Mouse (Mus musculus) embryo, embryonic 11 days (tissue): ENCODE results near the gene Nrp1.

Source experiments
- DNase-seq: peaks from one replicate; pipeline ENCODE4 v3.0.0-alpha.2; 2015

Gene Nrp1

GRCm38 (mm10) chr8:128516846-128517446 is 158.5 kb downstream of the Nrp1 start:
- DNase-seq, result no peak

GRCm38 (mm10) chr8:128517546-128518102 is 159.2 kb downstream of the Nrp1 start:
- no peak for DNase-seq

GRCm38 (mm10) chr8:128519366-128519765 is 161.0 kb downstream of the Nrp1 start:
- peak; percentile 39 for DNase-seq

GRCm38 (mm10) chr8:128523825-128524224 is 165.4 kb downstream of the Nrp1 start:
- DNase-seq, result peak; percentile 34

GRCm38 (mm10) chr8:128525912-128526311 is 167.5 kb downstream of the Nrp1 start:
- DNase-seq, result no peak

- DNase-seq, result peak; percentile 60
Observed at GRCm38 (mm10) chr8:128528591-128529383, 170.4 kb downstream of the Nrp1 start.

- no peak for DNase-seq
Observed at GRCm38 (mm10) chr8:128534442-128534871, 176.1 kb downstream of the Nrp1 start.

- no peak for DNase-seq
Observed at GRCm38 (mm10) chr8:128535685-128536084, 177.3 kb downstream of the Nrp1 start.

GRCm38 (mm10) chr8:128538378-128538777 is 180.0 kb downstream of the Nrp1 start:
- no peak for DNase-seq

- no peak for DNase-seq
Observed at GRCm38 (mm10) chr8:128541355-128542090, 183.1 kb downstream of the Nrp1 start.

GRCm38 (mm10) chr8:128544128-128544846 is 185.9 kb downstream of the Nrp1 start:
- no peak for DNase-seq

GRCm38 (mm10) chr8:128546287-128546686 is 187.9 kb downstream of the Nrp1 start:
- no peak for DNase-seq

- DNase-seq, result no peak
Observed at GRCm38 (mm10) chr8:128547361-128547760, 189.0 kb downstream of the Nrp1 start.

GRCm38 (mm10) chr8:128549738-128550137 is 191.3 kb downstream of the Nrp1 start:
- no peak for DNase-seq

- peak; percentile 77 for DNase-seq
Observed at GRCm38 (mm10) chr8:128551421-128552139, 193.2 kb downstream of the Nrp1 start.
